Mouse (Mus musculus) CD4-positive, CD25-positive, alpha-beta regulatory T cell (primary cell): ENCODE data around the gene Htt. TPM values are rescaled to one million over a fixed set of nuclear protein-coding genes. Genes with fewer than 3 reads are reported as not detected.

Experiments
- polyA plus RNA-seq: library from polyadenylated mRNA; unstranded; fragments of 100-300 nt; shearing (Covaris generic); gene quantifications from one replicate; pipeline ENCODE4 v1.2.1, GENCODE M21; 2017

Gene Htt
- polyA plus RNA-seq: 21.4 TPM

GRCm38 (mm10) chr5:34761509-34761908 lies at the start of gene Htt:
TSS of gene Htt (plus strand) at chr5:34761740.

DNA sequence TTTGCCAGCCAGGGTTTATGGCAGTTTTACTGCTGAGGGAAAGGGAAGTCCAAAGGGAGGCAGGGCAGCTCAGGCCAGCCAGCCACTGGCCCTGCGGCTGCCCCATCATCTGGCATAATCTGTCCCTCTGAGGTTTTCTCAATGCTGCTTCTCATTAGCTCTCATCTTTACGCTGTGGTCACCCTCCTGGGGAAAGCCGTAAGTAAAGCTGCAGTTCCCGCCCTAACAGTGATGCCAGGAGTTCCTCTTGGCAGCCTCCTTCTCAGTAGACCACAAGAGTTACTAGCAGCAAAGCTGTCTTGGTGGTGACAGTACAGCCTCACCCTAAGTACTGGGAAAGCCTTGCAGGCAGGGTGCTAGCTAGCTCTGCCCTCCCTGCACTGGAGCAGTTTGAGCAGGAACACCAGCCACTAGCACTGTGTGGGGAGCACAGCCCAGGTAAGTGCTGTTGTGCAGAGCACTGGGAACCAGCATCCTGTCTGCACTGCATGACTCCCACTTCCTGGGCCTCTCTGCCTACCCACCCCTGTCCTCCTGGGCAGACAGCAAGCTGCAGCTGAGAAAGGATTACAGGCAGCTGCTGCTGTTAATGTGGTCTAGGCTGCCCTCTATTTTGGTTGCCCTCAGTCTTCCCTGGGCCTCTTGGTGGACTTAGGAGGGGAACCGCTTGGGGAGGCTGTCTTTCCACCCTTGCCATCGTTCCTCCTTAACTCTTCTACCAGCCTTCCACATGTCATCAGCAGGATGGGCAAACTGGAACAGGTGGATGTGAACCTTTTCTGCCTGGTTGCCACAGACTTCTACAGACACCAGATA lies 146.6 kb downstream of the Htt start, which contains the start of gene Msantd1:
TSS of gene Msantd1 (plus strand) at position 103 of the 816 bp plus-strand sequence.

DNA sequence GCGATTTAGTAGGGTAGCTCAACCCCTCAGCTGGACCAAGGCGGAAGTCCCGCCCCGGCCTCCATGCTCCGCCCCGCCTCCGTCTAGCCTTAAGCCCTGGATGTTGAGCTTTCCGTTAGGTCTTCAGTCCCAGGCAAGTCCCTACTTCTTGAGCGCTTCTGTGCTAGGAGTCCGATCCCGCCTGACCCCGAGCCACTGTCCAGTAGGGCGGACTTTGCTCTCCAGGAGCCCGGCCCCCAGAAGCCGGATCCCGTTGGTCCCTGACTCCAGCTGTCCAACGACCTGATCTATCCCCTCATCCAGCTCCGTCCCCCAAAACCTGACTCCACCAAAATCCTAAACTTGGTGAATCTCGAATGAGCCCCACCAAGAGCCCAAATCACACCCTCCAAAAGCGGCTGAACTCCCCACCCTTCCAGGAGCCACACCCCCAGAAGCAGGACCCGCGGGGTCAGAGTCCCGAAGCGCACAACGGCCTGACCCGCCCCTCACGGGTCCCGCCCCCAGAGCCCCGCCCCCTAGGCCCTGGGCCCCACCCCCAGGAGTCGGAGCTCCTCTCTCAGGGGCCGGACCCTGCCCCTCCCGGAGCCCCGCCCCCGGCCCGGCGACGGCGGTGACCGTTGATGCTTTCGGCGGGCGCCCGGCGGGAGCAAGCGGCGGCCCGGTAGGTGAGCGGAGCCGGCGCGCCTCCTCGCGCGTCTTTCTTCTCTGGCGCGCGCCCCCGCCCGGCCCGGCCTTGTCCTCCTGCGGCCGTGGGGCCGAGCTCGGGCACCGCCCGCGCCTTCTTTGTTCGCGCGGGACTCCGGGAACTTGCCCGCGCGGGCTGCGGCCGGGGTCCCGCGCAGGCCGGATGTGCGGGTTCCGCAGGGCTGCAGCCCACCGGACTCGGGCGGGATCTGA lies 187.6 kb downstream of the Htt start, which contains the start of gene Rgs12:
TSS of gene Rgs12 (plus strand) at position 585 of the 900 bp plus-strand sequence.

Other genes with a start within 250 kb of the Htt start
- gene Tnip2, start 247.7 kb upstream of the Htt start, polyA plus RNA-seq: 30.3 TPM
- gene Sh3bp2, start 235.9 kb upstream of the Htt start, polyA plus RNA-seq: 15.5 TPM
- gene Add1, start 188.1 kb upstream of the Htt start, polyA plus RNA-seq: 332 TPM
- 69.9 TPM for gene Mfsd10, start 124.5 kb upstream of the Htt start, polyA plus RNA-seq
- 40.2 TPM for gene Nop14, start 101.6 kb upstream of the Htt start, polyA plus RNA-seq
- gene Grk4, start 101.4 kb upstream of the Htt start, polyA plus RNA-seq: 10.1 TPM
- 0.54 TPM for gene Msantd1, start 146.3 kb downstream of the Htt start, polyA plus RNA-seq
- gene Rgs12, start 187.7 kb downstream of the Htt start, polyA plus RNA-seq: 3.2 TPM